Mouse (Mus musculus): ENCODE data around the gene Gpha2. TPM values are rescaled to one million over a fixed set of nuclear protein-coding genes. Genes with fewer than 3 reads are reported as not detected.

Gpha2 gene
- total and polyA plus RNA-seq, 3 experiments: not detected

GRCm38 (mm10) chr19:6268170-6268528 lies 42.0 kb downstream of the Gpha2 start:
- peak; percentile 94 for DNase-seq (ENCODE audit: extremely low read depth)
- no peak overlapping the region; the same call in 1 of the 2 replicates for H3K9ac ChIP-seq (ENCODE audit: insufficient read depth, low read depth)
- TF ChIP-seq GABPA (IDR thresholded peaks at IDR 0.05; ENCODE audit: insufficient replicate concordance, low read depth, low read length) (no peak), CHD1 (IDR thresholded peaks at IDR 0.05; ENCODE audit: low read depth, low read length) (no peak), POLR2A (IDR thresholded peaks at IDR 0.05; ENCODE audit: low read depth, low read length) (no peak), MEF2A (IDR thresholded peaks at IDR 0.05; ENCODE audit: borderline replicate concordance, low read depth, low read length) (peak; percentile 29; the same call in 1 of the 2 replicates), IRF4 (IDR thresholded peaks at IDR 0.05; ENCODE audit: low read depth, low read length) (peak; percentile 42; the same call in 1 of the 2 replicates), ZMIZ1 (IDR thresholded peaks at IDR 0.05; ENCODE audit: low read depth, low read length) (no peak), JUND (conservative IDR thresholded peaks at IDR 0.05; ENCODE audit: low read depth, low read length) (no peak), MXI1 (IDR thresholded peaks at IDR 0.05; ENCODE audit: low read depth, low read length) (peak; percentile 43; the same call in 1 of the 2 replicates), CTCF (conservative IDR thresholded peaks at IDR 0.05 in 1 of 2, IDR thresholded peaks at IDR 0.05 in 1 of 2; ENCODE audit: low read depth in 2 of 2, low read length in 2 of 2) (peak; percentile 65 to 91), TCF12 (IDR thresholded peaks at IDR 0.05; ENCODE audit: low read depth, low read length) (peak; percentile 28; the same call in 1 of the 2 replicates), ZC3H11A (IDR thresholded peaks at IDR 0.05; ENCODE audit: low read depth, low read length) (peak; percentile 90), USF1 (IDR thresholded peaks at IDR 0.05; ENCODE audit: low read depth, low read length) (no peak), RAD21 (IDR thresholded peaks at IDR 0.05; ENCODE audit: low read depth, low read length) (peak; percentile 82), NELFE (IDR thresholded peaks at IDR 0.05; ENCODE audit: low read depth, low read length) (peak; percentile 34; the same call in 1 of the 2 replicates), ELF1 (IDR thresholded peaks at IDR 0.05; ENCODE audit: low read depth, low read length) (no peak), SMC3 (IDR thresholded peaks at IDR 0.05; ENCODE audit: low read depth, low read length) (peak; percentile 98), USF2 (conservative IDR thresholded peaks at IDR 0.05; ENCODE audit: low read depth, low read length) (no peak), JUN (IDR thresholded peaks at IDR 0.05; ENCODE audit: insufficient read depth, low read depth, low read length) (no peak), KAT2A (IDR thresholded peaks at IDR 0.05; ENCODE audit: insufficient replicate concordance, low read length) (no peak)
- H3K4me2 ChIP-seq (ENCODE audit: insufficient read depth, low read depth, poor library complexity, severe bottlenecking): 0 out of 2 replicates have a peak overlapping the region, but pooled peaks have one; percentile 10
- no peak overlapping the region for H3K4me3 ChIP-seq (replicated peaks in 1 of 3; ENCODE audit: low read depth in 2 of 3, low read length in 2 of 3, poor library complexity in 1 of 3)
- H3K9me3 ChIP-seq (replicated peaks; ENCODE audit: low read length): no peaks in the 10 kb centered on the region
- in situ Hi-C loops (cut with MboI; ENCODE audit: low pct_ligation_motif_present, low pct_unique_long_range_greater_than_20kb, low sequenced_read_pairs) (no loop called here), dilution Hi-C loops (cut with MboI; ENCODE audit: extremely low pct_ligation_motif_present, extremely low pct_unique_long_range_greater_than_20kb, low sequenced_read_pairs) (no loop called here)
- peaks cover 0 to 5% of the 10 kb centered on the region in 2 experiments for H3K36me3 ChIP-seq (replicated peaks in 1 of 2; ENCODE audit: control insufficient read depth in 1 of 2, insufficient read depth in 1 of 2, low read length in 1 of 2)
- peaks cover 5 to 28% of the 10 kb centered on the region in 2 experiments for H3K4me1 ChIP-seq (ENCODE audit: control insufficient read depth in 1 of 2, insufficient read depth in 2 of 2)
- H3K27me3 ChIP-seq (replicated peaks): peaks cover 2% of the 10 kb centered on the region
- H3K79me2 ChIP-seq (replicated peaks; ENCODE audit: control insufficient read depth, extremely low read depth, insufficient read depth, poor library complexity, severe bottlenecking): no peaks in the 10 kb centered on the region
- H3K27ac ChIP-seq (ENCODE audit: insufficient read depth, low read depth): peak overlapping the region; percentile 3; the same call in 1 of the 2 replicates

GRCm38 (mm10) chr19:6268670-6269132 lies 42.5 kb downstream of the Gpha2 start:
- H3K27ac ChIP-seq (ENCODE audit: insufficient read depth, low read depth): peak overlapping the region; percentile 3; the same call in 1 of the 2 replicates
- H3K9ac ChIP-seq (ENCODE audit: insufficient read depth, low read depth): no peak overlapping the region; the same call in 1 of the 2 replicates
- H3K9me3 ChIP-seq (replicated peaks; ENCODE audit: low read length): no peaks in the 10 kb centered on the region
- peaks cover 2% of the 10 kb centered on the region for H3K27me3 ChIP-seq (replicated peaks)
- TF ChIP-seq MEF2A (IDR thresholded peaks at IDR 0.05; ENCODE audit: borderline replicate concordance, low read depth, low read length) (no peak), ZMIZ1 (IDR thresholded peaks at IDR 0.05; ENCODE audit: low read depth, low read length) (no peak), MXI1 (IDR thresholded peaks at IDR 0.05; ENCODE audit: low read depth, low read length) (no peak), SIN3A (IDR thresholded peaks at IDR 0.05; ENCODE audit: low read length) (no peak), ZKSCAN1 (IDR thresholded peaks at IDR 0.05; ENCODE audit: borderline replicate concordance, low read depth, low read length) (no peak), RAD21 (IDR thresholded peaks at IDR 0.05; ENCODE audit: low read depth, low read length) (no peak), PAX5 (IDR thresholded peaks at IDR 0.05; ENCODE audit: low read length) (no peak), MAX (IDR thresholded peaks at IDR 0.05; ENCODE audit: low read length) (no peak), TCF12 (IDR thresholded peaks at IDR 0.05; ENCODE audit: low read depth, low read length) (no peak), EP300 (IDR thresholded peaks at IDR 0.05; ENCODE audit: low read length) (no peak), NRF1 (IDR thresholded peaks at IDR 0.05; ENCODE audit: low read depth, low read length) (no peak), KAT2A (IDR thresholded peaks at IDR 0.05; ENCODE audit: insufficient replicate concordance, low read length) (no peak), CHD1 (IDR thresholded peaks at IDR 0.05; ENCODE audit: low read depth, low read length) (no peak), ZNF384 (IDR thresholded peaks at IDR 0.05; ENCODE audit: low read depth, low read length) (no peak), NELFE (IDR thresholded peaks at IDR 0.05; ENCODE audit: low read depth, low read length) (no peak), E2F4 (IDR thresholded peaks at IDR 0.05; ENCODE audit: insufficient replicate concordance, low read depth, low read length) (no peak), JUN (IDR thresholded peaks at IDR 0.05; ENCODE audit: insufficient read depth, low read depth, low read length) (no peak), POLR2A (IDR thresholded peaks at IDR 0.05; ENCODE audit: low read depth, low read length) (no peak)
- DNase-seq (ENCODE audit: extremely low read depth): no peak
- dilution Hi-C loops (cut with MboI; ENCODE audit: extremely low pct_ligation_motif_present, extremely low pct_unique_long_range_greater_than_20kb, low sequenced_read_pairs) (no loop called here), in situ Hi-C loops (cut with MboI; ENCODE audit: low pct_ligation_motif_present, low pct_unique_long_range_greater_than_20kb, low sequenced_read_pairs) (no loop called here)
- H3K79me2 ChIP-seq (replicated peaks; ENCODE audit: control insufficient read depth, extremely low read depth, insufficient read depth, poor library complexity, severe bottlenecking): no peaks in the 10 kb centered on the region
- no peak overlapping the region for H3K4me3 ChIP-seq (replicated peaks in 1 of 3; ENCODE audit: low read depth in 2 of 3, low read length in 2 of 3, poor library complexity in 1 of 3)
- H3K36me3 ChIP-seq (replicated peaks in 1 of 2; ENCODE audit: control insufficient read depth in 1 of 2, insufficient read depth in 1 of 2, low read length in 1 of 2): peaks cover 0 to 2% of the 10 kb centered on the region in 2 experiments
- peaks cover 9 to 33% of the 10 kb centered on the region in 2 experiments for H3K4me1 ChIP-seq (ENCODE audit: control insufficient read depth in 1 of 2, insufficient read depth in 2 of 2)
- 0 out of 2 replicates have a peak overlapping the region, but pooled peaks have one; percentile 10 for H3K4me2 ChIP-seq (ENCODE audit: insufficient read depth, low read depth, poor library complexity, severe bottlenecking)

Measured in CH12.LX (cell line).